Mouse (Mus musculus): ENCODE data around the gene Hspb1. TPM values are rescaled to one million over a fixed set of nuclear protein-coding genes. Genes with fewer than 3 reads are reported as not detected.
A peak's percentile ranks its signal among the peaks of the same experiment; 100 is the strongest.

Hspb1 gene
- polyA plus RNA-seq (2015; fragmentation: Nextera tagmentation; extraction: Ambion mirVana), result 12.6 and 16.1 TPM in 2 replicates

DNA sequence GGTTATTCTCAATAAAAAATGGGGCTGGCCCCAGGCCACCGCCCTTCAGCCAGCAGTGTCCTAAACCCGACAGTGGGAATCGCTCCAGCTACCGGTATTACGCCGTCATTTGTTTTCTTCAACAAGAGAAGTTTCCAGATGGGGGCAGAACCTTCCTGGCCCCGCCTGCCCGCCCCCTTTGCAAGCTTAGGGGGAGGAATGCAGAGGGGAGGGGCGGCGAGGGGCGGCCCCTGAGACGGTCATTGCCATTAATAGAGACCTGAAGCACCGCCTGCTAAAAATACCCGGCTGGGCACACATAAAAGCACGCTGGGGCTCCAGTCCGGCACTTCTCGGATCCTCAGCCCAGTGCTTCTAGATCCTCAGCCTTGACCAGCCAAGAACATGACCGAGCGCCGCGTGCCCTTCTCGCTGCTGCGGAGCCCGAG is at the start of gene Hspb1:
Hspb1 (plus strand) TSS at position 245 of the 428 bp plus-strand sequence.
- Histone ChIP-seq H3K4me1 (replicated peaks) (no peaks in the 10 kb centered on the region), H3K4me3 (replicated peaks) (peak within 1 kb of the TSS; percentile 29), H3K4me2 (peak within 1 kb of the TSS; percentile 49), H3K9me3 (replicated peaks) (no peaks in the 10 kb centered on the region), H3K27me3 (peaks cover 72% of the 10 kb centered on the region), H3K36me3 (replicated peaks) (no peaks in the 10 kb centered on the region), H3K9ac (no peak within 1 kb of the TSS), H3K27ac (replicated peaks) (no peak within 1 kb of the TSS)
- no peak for ATAC-seq (ENCODE audit: insufficient read depth)
- WGBS (ENCODE audit: insufficient replicate concordance), result 3% methylated on average over 22 of the region's 24 CpGs

DNA sequence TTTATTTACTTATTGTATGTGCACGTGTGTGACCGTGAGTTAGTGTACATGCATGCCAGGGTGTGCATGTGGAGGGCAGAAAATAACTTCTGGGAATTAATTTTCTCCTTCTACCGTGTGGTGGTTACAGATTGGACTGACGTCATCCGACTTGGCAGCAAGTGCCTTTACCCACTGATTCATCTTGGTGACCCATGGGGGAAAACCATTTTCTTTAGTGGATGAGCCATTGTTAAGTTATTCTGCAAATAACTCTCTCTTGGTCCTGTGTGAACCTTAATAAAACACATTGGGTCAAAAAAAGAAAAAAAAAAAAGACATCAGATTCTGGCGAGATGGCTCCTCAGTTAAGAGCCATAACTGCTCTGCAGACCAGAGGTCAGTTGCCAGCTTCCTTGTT is 46.1 kb upstream of the Hspb1 start:
- H3K27me3 ChIP-seq, result peaks cover 9% of the 10 kb centered on the region

DNA sequence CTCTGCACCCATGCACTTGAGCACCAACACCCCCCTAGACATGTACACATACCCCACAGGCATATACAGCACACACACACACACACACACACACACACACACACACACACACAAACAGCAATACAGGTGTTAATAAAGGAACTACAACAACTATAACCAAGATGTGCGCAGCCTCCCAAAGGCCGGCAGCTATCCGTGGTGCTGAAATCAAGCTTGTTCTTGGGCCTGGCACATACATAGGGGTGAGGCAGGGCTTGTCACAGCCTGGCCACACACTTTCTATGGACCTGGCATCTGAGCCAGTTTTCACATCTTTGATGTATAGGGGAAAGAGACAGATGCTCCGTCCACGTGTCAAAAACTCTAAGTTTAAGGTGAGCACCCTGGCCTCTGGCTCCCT is 44.3 kb upstream of the Hspb1 start:
- no peaks in the 10 kb centered on the region for H3K36me3 ChIP-seq (replicated peaks)
- H3K9ac ChIP-seq, result no peak overlapping the region
- peaks cover 9% of the 10 kb centered on the region; the same call in 1 of the 2 replicates for H3K27me3 ChIP-seq
- no peaks in the 10 kb centered on the region for H3K9me3 ChIP-seq (replicated peaks)
- no peak overlapping the region for H3K27ac ChIP-seq (replicated peaks)
- WGBS (ENCODE audit: insufficient replicate concordance), result 27% methylated on average over 5 of the region's 5 CpGs
- ATAC-seq (ENCODE audit: insufficient read depth), result no peak
- no peaks in the 10 kb centered on the region for H3K4me1 ChIP-seq (replicated peaks)
- H3K4me2 ChIP-seq, result no peak overlapping the region
- no peak overlapping the region for H3K4me3 ChIP-seq (replicated peaks)

More for the DNA sequence above, 46.1 kb upstream of the Hspb1 start:
- Histone ChIP-seq H3K9ac (no peak overlapping the region), H3K4me2 (no peak overlapping the region), H3K27ac (replicated peaks) (no peak overlapping the region), H3K9me3 (replicated peaks) (no peaks in the 10 kb centered on the region), H3K4me1 (replicated peaks) (no peaks in the 10 kb centered on the region), H3K36me3 (replicated peaks) (no peaks in the 10 kb centered on the region), H3K4me3 (replicated peaks) (no peak overlapping the region)
- no peak for ATAC-seq (ENCODE audit: insufficient read depth)
- WGBS (ENCODE audit: insufficient replicate concordance), result 51% methylated on average over 6 of the region's 6 CpGs

DNA sequence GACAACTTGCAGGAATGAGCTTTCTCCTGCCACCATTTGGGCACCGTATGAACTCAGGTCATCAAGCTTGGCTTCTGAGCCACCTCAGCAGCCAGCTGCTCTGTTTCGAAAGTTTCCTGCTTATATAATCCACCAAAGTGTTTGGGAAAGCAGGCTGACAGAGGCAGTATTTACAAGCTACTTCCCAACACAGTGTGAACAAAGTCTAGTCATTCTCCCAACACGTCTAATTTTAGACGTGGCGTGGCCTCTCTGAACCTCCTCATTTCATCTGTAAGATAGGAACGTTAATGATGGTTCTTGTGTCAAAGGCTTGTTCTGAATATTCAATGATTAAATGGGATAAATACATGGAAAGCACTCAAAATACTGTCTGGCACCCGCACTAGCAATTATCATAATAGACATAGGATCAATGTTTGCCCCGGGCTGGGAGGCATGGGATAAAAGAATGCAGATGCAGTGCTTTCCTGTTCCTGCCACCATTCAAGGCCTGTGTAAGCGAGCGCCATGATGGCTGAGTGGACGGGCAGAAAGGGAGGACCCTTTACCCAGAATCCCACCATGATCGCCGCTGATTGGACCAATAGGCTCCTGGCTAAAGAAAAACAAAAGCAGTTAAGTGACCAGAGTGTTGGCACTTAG is 41.9 kb upstream of the Hspb1 start:
- WGBS (ENCODE audit: insufficient replicate concordance), result 64% methylated on average over 13 of the region's 13 CpGs

DNA sequence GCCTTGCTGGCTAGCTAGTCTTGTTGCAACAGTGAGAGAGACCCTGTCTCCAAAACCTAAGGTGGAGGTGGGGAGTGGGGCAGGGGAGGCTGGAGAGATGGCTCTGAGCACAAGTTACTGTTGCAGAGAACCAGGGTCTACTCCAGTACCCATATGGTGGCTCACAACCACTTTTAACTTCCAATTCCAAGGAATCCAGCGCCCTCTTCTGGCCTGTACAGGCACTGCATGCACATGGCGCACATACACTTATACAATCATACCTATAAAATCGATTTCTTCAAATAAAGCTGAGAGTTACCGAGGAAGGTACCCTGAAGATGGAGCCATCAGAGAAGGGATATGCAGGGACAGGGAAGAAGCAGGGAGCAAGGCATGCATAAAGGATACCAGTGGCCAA is 40.3 kb upstream of the Hspb1 start:
- Histone ChIP-seq H3K27me3 (peaks cover 36% of the 10 kb centered on the region), H3K9ac (no peak overlapping the region), H3K9me3 (replicated peaks) (no peaks in the 10 kb centered on the region), H3K4me3 (replicated peaks) (no peak overlapping the region), H3K4me2 (no peak overlapping the region), H3K27ac (replicated peaks) (no peak overlapping the region), H3K36me3 (replicated peaks) (no peaks in the 10 kb centered on the region), H3K4me1 (replicated peaks) (no peaks in the 10 kb centered on the region)
- no peak for ATAC-seq (ENCODE audit: insufficient read depth)
- WGBS (ENCODE audit: insufficient replicate concordance), result 60% methylated on average over 4 of the region's 4 CpGs

More for the DNA sequence above, 41.9 kb upstream of the Hspb1 start:
- ATAC-seq (ENCODE audit: insufficient read depth), result no peak
- no peaks in the 10 kb centered on the region for H3K9me3 ChIP-seq (replicated peaks)
- H3K27me3 ChIP-seq, result peaks cover 19% of the 10 kb centered on the region
- H3K4me1 ChIP-seq (replicated peaks), result no peaks in the 10 kb centered on the region
- no peak overlapping the region for H3K4me3 ChIP-seq (replicated peaks)
- no peak overlapping the region for H3K27ac ChIP-seq (replicated peaks)
- H3K4me2 ChIP-seq, result no peak overlapping the region
- H3K36me3 ChIP-seq (replicated peaks), result no peaks in the 10 kb centered on the region
- H3K9ac ChIP-seq, result no peak overlapping the region

DNA sequence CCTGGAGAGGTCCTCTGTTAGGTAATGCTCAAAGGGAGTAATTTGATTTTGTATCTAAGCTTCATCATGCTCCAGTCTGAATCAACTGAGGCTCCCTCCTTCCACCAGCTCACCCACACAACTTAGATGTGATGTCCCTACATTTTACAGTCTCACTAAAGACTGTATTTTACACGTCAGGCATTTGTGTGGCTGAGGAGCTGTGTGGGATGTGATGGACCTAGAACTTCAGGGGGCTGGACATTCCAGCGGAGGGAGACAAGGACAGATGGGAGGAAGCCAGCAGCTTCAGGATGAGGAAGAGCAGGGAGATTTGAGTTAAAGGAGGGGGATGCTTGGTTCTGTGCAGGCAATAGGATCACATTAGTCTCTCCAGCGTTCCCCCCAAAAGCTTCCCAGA is 39.8 kb upstream of the Hspb1 start:
- Histone ChIP-seq H3K27me3 (peaks cover 40% of the 10 kb centered on the region), H3K9ac (no peak overlapping the region), H3K36me3 (replicated peaks) (no peaks in the 10 kb centered on the region), H3K4me3 (replicated peaks) (no peak overlapping the region), H3K27ac (replicated peaks) (no peak overlapping the region), H3K4me1 (replicated peaks) (no peaks in the 10 kb centered on the region), H3K4me2 (no peak overlapping the region), H3K9me3 (replicated peaks) (no peaks in the 10 kb centered on the region)
- ATAC-seq (ENCODE audit: insufficient read depth), result no peak
- WGBS (ENCODE audit: insufficient replicate concordance), result 58% methylated on average over 3 of the region's 3 CpGs

DNA sequence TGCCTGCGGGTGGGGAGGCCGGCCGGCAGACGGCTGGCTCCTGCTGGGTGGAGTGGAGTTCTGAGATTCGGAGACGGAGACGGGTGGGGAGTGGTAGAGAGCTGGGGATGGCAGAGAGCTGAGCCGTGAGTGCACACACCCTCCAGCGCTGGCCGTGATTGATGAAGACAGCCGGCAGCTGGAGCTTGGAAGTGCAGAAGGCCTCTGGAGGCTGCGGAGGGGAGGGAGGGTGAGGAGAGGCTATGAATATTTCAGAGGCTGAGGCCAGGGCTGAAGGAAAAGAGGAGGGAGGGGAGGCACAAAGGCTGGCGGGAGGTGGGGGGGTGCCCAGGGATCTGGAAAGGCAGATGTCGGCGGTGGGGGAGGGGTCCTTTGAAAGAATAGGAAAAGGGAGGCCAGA is 36.7 kb upstream of the Hspb1 start:
- Histone ChIP-seq H3K4me2 (no peak overlapping the region), H3K27ac (replicated peaks) (no peak overlapping the region), H3K36me3 (replicated peaks) (no peaks in the 10 kb centered on the region), H3K4me3 (replicated peaks) (no peak overlapping the region), H3K9me3 (replicated peaks) (no peaks in the 10 kb centered on the region), H3K9ac (no peak overlapping the region), H3K4me1 (replicated peaks) (no peaks in the 10 kb centered on the region), H3K27me3 (peaks cover 72% of the 10 kb centered on the region)
- 2% methylated on average over 15 of the region's 15 CpGs for WGBS (ENCODE audit: insufficient replicate concordance)
- no peak for ATAC-seq (ENCODE audit: insufficient read depth)

DNA sequence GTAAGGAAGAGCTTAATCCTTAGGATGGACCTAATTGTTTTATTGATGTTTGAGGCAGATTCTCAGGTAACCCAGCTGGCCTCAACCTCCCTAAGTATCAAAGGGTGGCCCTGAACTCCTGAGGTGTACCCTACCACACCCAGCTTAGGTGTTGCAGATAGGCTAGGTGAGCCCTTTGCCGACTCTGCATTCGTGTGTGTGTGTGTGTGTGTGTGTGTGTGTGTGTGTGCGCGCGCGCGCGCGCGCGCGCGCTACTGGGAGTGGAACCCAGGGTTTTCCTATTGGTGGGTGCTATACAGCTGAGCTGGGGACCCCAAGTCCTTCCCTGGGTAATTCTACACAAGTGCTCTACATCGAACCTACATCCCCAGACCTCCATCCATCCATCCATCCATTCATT is 36.2 kb upstream of the Hspb1 start:
- Histone ChIP-seq H3K4me2 (no peak overlapping the region), H3K4me1 (replicated peaks) (no peaks in the 10 kb centered on the region), H3K9me3 (replicated peaks) (no peaks in the 10 kb centered on the region), H3K27me3 (peaks cover 76% of the 10 kb centered on the region), H3K27ac (replicated peaks) (no peak overlapping the region), H3K9ac (no peak overlapping the region), H3K4me3 (replicated peaks) (no peak overlapping the region), H3K36me3 (replicated peaks) (no peaks in the 10 kb centered on the region)
- WGBS (ENCODE audit: insufficient replicate concordance), result 4% methylated on average over 14 of the region's 14 CpGs
- no peak for ATAC-seq (ENCODE audit: insufficient read depth)

DNA sequence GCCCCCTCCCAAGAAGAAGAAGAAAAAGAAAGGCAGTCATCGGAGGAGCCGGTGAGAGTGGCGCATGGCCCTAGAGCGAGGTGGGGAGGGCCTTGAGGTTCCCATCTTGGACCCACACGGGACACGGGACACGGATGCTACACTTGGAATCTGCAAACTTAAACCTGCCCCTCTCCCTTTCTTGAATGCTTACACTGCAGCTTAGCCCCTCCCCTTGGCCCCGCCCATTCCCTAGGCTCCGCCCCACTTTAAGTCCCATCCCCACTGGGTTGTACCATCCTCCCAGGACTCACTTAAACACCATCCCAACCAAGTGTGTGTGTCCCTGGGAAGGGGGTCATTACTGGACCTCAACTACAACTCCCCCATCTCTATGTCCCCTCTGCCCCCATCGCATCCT is 35.3 kb upstream of the Hspb1 start:
- Histone ChIP-seq H3K27ac (replicated peaks) (no peak overlapping the region), H3K9ac (no peak overlapping the region), H3K27me3 (peaks cover 84% of the 10 kb centered on the region), H3K4me2 (no peak overlapping the region), H3K9me3 (replicated peaks) (no peaks in the 10 kb centered on the region), H3K4me1 (replicated peaks) (no peaks in the 10 kb centered on the region), H3K4me3 (replicated peaks) (no peak overlapping the region), H3K36me3 (replicated peaks) (no peaks in the 10 kb centered on the region)
- WGBS (ENCODE audit: insufficient replicate concordance), result under 1% methylated on average over 10 of the region's 10 CpGs
- ATAC-seq (ENCODE audit: insufficient read depth), result no peak

DNA sequence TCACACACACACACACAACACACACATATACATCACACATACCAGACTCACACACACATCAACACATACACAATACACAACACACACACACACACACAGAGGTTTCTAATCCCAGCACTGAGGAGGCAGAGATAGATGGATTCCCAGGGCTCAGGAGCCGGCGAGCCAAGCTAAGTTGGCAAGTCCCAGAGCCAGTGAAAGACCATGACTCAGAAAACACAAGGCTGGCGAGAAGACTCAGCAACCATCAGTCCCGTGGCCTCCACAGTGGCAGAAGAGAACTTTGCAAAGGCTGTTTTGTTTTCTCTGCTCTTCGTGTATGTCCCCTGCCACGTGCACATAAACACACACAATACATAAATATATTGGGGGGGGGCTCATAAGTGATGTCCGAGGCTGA is 34.0 kb upstream of the Hspb1 start:
- WGBS (ENCODE audit: insufficient replicate concordance), result 39% methylated on average over 7 of the region's 7 CpGs
- H3K27me3 ChIP-seq, result peaks cover 95% of the 10 kb centered on the region
- no peak overlapping the region for H3K9ac ChIP-seq
- no peak overlapping the region for H3K4me2 ChIP-seq
- H3K4me1 ChIP-seq (replicated peaks), result no peaks in the 10 kb centered on the region
- no peak overlapping the region for H3K27ac ChIP-seq (replicated peaks)
- H3K36me3 ChIP-seq (replicated peaks), result no peaks in the 10 kb centered on the region
- no peak overlapping the region for H3K4me3 ChIP-seq (replicated peaks)
- H3K9me3 ChIP-seq (replicated peaks), result no peaks in the 10 kb centered on the region
- no peak for ATAC-seq (ENCODE audit: insufficient read depth)

DNA sequence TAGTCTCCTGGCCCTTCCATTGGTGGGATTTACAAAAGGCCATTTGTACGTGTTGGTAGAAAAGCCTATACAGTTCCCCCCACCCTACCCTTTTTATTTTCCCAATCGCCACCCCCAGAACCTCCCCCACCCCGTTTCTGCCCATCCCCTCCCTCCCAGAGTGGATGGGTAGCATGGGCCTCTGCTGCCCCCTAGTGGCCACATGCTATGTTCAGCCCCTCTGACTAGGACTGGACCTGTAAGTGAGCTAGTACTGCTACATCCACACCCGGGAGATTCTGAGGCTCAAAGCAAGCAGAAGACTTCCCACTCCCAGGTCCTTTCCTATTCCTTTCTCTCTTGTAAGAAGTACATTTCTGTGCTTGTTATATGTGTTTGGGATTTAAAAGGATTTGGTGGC is 32.6 kb upstream of the Hspb1 start:
- Histone ChIP-seq H3K4me2 (no peak overlapping the region), H3K36me3 (replicated peaks) (no peaks in the 10 kb centered on the region), H3K4me1 (replicated peaks) (no peaks in the 10 kb centered on the region), H3K9ac (no peak overlapping the region), H3K27ac (replicated peaks) (no peak overlapping the region), H3K9me3 (replicated peaks) (no peaks in the 10 kb centered on the region), H3K4me3 (replicated peaks) (no peak overlapping the region), H3K27me3 (peaks cover 94% of the 10 kb centered on the region)
- WGBS (ENCODE audit: insufficient replicate concordance), result 4% methylated on average over 4 of the region's 4 CpGs
- no peak for ATAC-seq (ENCODE audit: insufficient read depth)

DNA sequence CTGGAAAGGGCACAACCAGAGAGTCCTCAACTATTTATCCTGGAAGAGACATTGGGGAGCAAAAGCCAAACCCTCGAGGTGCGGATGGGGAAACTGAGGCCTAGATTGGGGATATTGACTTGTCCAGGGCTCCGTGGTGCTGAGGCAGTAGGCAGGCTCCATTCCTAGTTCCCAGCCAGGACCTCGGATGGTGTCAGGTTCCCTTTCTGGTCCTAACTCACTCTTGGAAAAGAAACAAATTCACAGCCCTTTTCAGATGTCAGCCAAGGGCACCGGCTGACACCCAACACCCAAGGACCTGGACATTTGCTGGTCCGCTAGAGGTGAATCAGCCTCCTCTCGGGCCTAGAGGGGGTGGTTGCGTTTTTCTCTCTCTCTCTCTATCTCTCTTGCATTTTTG is 21.1 kb upstream of the Hspb1 start:
- no peak overlapping the region for H3K4me3 ChIP-seq (replicated peaks)
- no peak overlapping the region for H3K27ac ChIP-seq (replicated peaks)
- H3K4me1 ChIP-seq (replicated peaks), result no peaks in the 10 kb centered on the region; the same call in 1 of the 2 replicates
- no peak overlapping the region for H3K9ac ChIP-seq
- ATAC-seq (ENCODE audit: insufficient read depth), result no peak
- no peaks in the 10 kb centered on the region for H3K36me3 ChIP-seq (replicated peaks)
- no peak overlapping the region for H3K4me2 ChIP-seq
- peaks cover 93% of the 10 kb centered on the region for H3K27me3 ChIP-seq
- 27% methylated on average over 8 of the region's 8 CpGs for WGBS (ENCODE audit: insufficient replicate concordance)
- no peaks in the 10 kb centered on the region for H3K9me3 ChIP-seq (replicated peaks)

Data from liver, embryonic 15.5 days (tissue).